Mouse (Mus musculus): ENCODE measurements around the gene Mrpl36. TPM values are rescaled to one million over a fixed set of nuclear protein-coding genes. Genes with fewer than 3 reads are reported as not detected.

Mrpl36 gene
- polyA plus RNA-seq, 1 experiment from 2014 or later: 78.8 TPM

DNA sequence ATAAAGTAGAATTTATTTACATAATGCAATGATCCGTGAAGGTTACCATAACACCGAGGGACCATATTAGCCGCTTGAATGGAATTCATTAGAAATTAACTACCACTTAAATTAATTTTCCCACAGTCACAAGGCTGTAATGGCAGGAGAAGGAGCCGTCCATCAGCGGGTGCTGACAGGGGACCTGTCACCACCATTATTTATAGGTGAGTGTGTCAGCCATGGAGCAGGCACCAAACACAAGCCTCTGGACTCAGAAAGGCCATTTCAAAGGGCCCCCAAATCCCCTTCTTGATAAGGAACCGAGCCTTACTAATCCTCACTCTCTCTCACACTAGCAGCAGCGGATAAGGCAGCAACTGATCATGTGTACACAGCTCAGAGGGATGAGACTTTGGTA is 8.4 kb downstream of the Mrpl36 start:
- H3K27me3 ChIP-seq (ENCODE audit: control insufficient read depth, insufficient read depth, low read length): no peaks in the 10 kb centered on the region
- no peak overlapping the region for H3K27ac ChIP-seq (ENCODE audit: low read depth, low read length)
- no peak overlapping the region; the same call in 1 of the 2 replicates for H3K9ac ChIP-seq (replicated peaks; ENCODE audit: low read depth, low read length)
- peaks cover 6% of the 10 kb centered on the region; the same call in 1 of the 2 replicates for H3K4me1 ChIP-seq (ENCODE audit: control insufficient read depth, insufficient read depth, low read length)
- no peak overlapping the region for H3K4me2 ChIP-seq (ENCODE audit: low read depth, low read length)
- H3K9me3 ChIP-seq (ENCODE audit: control insufficient read depth, low read length): no peaks in the 10 kb centered on the region
- WGBS: 23% methylated on average over 7 of the region's 7 CpGs
- H3K36me3 ChIP-seq (ENCODE audit: control insufficient read depth, insufficient read depth, low read length): no peaks in the 10 kb centered on the region
- H3K4me3 ChIP-seq (ENCODE audit: low read depth, low read length): no peak overlapping the region
- peak; percentile 64 for ATAC-seq (ENCODE audit: low read depth)

DNA sequence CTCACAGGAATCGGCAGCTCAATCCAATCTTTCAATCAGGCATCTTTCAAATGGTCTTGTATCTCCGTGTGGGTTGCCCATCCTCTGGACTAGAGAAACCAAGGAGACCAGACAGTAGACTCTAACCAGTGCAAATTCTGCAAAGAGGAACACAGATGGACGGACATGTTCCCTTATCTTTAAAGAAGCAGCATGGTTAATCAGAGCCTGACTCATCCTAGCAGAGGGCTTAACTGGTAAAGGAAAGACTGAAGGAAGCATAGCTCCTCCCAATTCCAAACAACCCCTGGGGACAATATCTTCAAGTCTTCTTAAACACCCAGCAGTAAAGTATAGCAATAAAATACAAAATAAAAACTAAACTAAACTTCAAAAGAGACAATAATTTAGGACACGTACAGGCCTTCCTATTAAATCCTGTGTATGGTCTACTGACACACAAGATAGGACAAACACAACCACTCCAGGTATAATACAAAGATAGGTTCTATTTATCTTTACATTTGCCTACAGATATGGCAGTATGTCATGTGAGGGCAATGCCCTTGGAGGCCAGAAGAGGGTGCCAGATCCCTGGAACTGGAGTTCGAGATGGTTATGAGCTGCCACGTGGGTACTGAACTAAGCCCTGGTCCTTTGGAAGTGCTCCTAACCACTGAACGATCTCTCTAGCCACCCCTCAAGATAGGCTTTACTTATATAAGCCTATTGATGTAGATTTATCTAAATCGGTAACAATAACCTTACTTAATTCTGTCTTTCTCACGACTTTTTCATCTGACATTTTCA is 17.0 kb downstream of the Mrpl36 start:
- H3K27ac ChIP-seq (ENCODE audit: low read depth, low read length): no peak overlapping the region
- WGBS: 80% methylated on average over 9 of the region's 9 CpGs
- no peaks in the 10 kb centered on the region for H3K36me3 ChIP-seq (ENCODE audit: control insufficient read depth, insufficient read depth, low read length)
- no peak overlapping the region for H3K9ac ChIP-seq (replicated peaks; ENCODE audit: low read depth, low read length)
- ATAC-seq (ENCODE audit: low read depth): no peak
- H3K27me3 ChIP-seq (ENCODE audit: control insufficient read depth, insufficient read depth, low read length): no peaks in the 10 kb centered on the region
- no peak overlapping the region for H3K4me2 ChIP-seq (ENCODE audit: low read depth, low read length)
- H3K4me1 ChIP-seq (ENCODE audit: control insufficient read depth, insufficient read depth, low read length): no peaks in the 10 kb centered on the region
- no peaks in the 10 kb centered on the region for H3K9me3 ChIP-seq (ENCODE audit: control insufficient read depth, low read length)
- H3K4me3 ChIP-seq (ENCODE audit: low read depth, low read length): no peak overlapping the region

DNA sequence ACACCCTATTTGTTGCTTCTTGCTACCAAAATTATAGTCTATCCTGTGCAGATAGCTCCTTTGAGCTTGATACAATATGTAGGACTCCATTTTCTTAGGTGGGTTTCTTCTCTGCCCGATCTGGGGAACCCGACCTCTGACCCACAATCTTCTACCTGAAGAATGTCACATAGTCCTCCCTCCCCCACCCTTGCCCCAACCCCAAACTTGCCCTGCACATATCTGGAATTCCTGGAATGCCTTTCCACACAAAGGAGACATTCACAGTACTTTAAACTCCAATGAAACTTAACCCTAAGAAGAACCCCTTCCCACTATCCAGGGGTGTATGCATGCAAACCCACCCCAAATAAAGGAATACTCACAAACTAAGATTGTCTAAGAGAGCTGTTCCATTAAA is 17.8 kb downstream of the Mrpl36 start:
- Histone ChIP-seq H3K36me3 (ENCODE audit: control insufficient read depth, insufficient read depth, low read length) (no peaks in the 10 kb centered on the region), H3K4me3 (ENCODE audit: low read depth, low read length) (no peak overlapping the region), H3K27ac (ENCODE audit: low read depth, low read length) (no peak overlapping the region), H3K4me1 (ENCODE audit: control insufficient read depth, insufficient read depth, low read length) (no peaks in the 10 kb centered on the region), H3K27me3 (ENCODE audit: control insufficient read depth, insufficient read depth, low read length) (no peaks in the 10 kb centered on the region), H3K4me2 (ENCODE audit: low read depth, low read length) (no peak overlapping the region), H3K9me3 (ENCODE audit: control insufficient read depth, low read length) (no peaks in the 10 kb centered on the region), H3K9ac (replicated peaks; ENCODE audit: low read depth, low read length) (no peak overlapping the region)
- 53% methylated on average over 2 of the region's 2 CpGs for WGBS
- no peak for ATAC-seq (ENCODE audit: low read depth)

DNA sequence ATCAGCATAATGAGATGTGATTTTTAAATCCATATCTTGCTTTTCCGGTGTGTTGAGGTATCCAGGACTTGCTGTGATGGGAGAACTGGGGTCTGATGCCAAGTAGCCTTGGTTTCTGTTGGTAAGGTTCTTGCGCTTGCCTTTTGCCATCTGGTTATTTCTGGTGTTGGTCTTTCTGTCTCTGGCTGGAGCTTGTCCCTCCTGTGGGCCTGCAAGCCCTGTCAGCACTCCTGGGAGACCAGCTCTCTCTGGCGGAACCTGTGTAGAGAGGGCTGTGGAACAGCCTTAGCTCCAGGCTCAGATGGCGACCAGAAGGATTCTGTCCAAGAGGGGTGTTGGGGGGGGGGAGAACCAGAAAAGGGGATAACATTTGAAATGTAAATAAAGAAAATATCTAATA is 18.4 kb downstream of the Mrpl36 start:
- 89% methylated on average over 4 of the region's 4 CpGs for WGBS
- Histone ChIP-seq H3K36me3 (ENCODE audit: control insufficient read depth, insufficient read depth, low read length) (no peaks in the 10 kb centered on the region), H3K4me1 (ENCODE audit: control insufficient read depth, insufficient read depth, low read length) (no peaks in the 10 kb centered on the region), H3K27me3 (ENCODE audit: control insufficient read depth, insufficient read depth, low read length) (no peaks in the 10 kb centered on the region), H3K27ac (ENCODE audit: low read depth, low read length) (no peak overlapping the region), H3K9ac (replicated peaks; ENCODE audit: low read depth, low read length) (no peak overlapping the region), H3K9me3 (ENCODE audit: control insufficient read depth, low read length) (no peaks in the 10 kb centered on the region), H3K4me2 (ENCODE audit: low read depth, low read length) (no peak overlapping the region), H3K4me3 (ENCODE audit: low read depth, low read length) (no peak overlapping the region)
- ATAC-seq (ENCODE audit: low read depth): no peak

DNA sequence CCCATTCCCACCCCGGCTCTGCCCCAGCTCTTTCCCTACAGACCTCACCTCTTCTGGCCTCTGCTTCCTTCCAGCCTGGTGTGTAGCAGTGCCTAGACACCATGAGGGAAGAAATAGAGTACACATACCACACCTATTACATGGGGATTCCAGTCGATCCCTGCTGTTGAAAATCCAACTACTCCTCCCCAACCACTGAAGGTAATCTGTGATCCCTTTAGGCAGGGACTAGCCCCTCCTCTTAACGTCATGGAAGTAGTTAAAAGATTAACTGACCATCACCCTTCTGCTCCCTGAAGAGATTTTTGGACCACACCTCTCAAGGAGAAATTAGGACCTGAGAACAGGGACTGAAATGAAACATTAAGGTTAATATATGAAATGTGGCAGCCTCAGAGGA is 18.9 kb downstream of the Mrpl36 start:
- 89% methylated on average over 3 of the region's 3 CpGs for WGBS

DNA sequence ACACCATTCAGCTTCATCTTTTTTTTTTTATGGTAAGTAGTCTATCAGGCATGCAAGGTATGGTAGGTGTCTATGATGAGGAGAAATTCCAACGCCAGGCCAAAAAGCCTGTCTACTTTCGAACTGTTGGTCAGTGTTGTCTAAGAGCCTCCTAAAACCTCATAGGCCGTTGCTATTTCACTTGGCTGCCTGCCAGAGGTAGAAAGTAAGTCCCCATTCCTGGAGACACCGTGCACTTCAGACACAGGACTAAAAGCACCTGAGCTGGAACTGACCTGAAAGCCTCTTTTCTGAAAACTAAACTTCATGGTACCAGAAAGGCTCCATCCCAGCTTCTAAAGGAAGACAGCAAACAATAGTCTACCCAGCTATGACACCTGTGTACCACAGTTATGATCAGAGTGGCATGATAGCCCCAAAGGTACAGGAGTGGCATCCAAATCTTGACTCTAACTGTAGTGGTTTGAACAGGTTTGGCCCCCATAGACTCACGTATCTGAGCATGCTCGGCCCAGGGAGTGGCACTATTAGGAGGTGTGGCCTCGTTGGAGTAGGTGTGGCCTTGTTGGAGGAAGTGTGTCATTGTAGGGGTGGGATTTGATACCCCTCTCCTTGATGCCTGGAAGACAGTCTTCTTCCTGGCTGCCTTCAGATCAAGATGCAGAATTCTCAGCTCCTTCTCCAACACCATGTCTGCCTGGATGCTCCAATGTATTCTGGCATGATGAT is 19.8 kb downstream of the Mrpl36 start:
- H3K36me3 ChIP-seq (ENCODE audit: control insufficient read depth, insufficient read depth, low read length): no peaks in the 10 kb centered on the region
- H3K9ac ChIP-seq (replicated peaks; ENCODE audit: low read depth, low read length): no peak overlapping the region
- 85% methylated on average over 7 of the region's 7 CpGs for WGBS
- H3K4me2 ChIP-seq (ENCODE audit: low read depth, low read length): no peak overlapping the region
- H3K9me3 ChIP-seq (ENCODE audit: control insufficient read depth, low read length): no peaks in the 10 kb centered on the region
- H3K27me3 ChIP-seq (ENCODE audit: control insufficient read depth, insufficient read depth, low read length): no peaks in the 10 kb centered on the region
- H3K27ac ChIP-seq (ENCODE audit: low read depth, low read length): no peak overlapping the region
- no peaks in the 10 kb centered on the region for H3K4me1 ChIP-seq (ENCODE audit: control insufficient read depth, insufficient read depth, low read length)
- H3K4me3 ChIP-seq (ENCODE audit: low read depth, low read length): no peak overlapping the region
- ATAC-seq (ENCODE audit: low read depth): no peak

More for the DNA sequence above, 18.9 kb downstream of the Mrpl36 start:
- H3K4me3 ChIP-seq (ENCODE audit: low read depth, low read length): no peak overlapping the region
- no peaks in the 10 kb centered on the region for H3K27me3 ChIP-seq (ENCODE audit: control insufficient read depth, insufficient read depth, low read length)
- no peaks in the 10 kb centered on the region for H3K9me3 ChIP-seq (ENCODE audit: control insufficient read depth, low read length)
- no peak overlapping the region for H3K4me2 ChIP-seq (ENCODE audit: low read depth, low read length)
- H3K36me3 ChIP-seq (ENCODE audit: control insufficient read depth, insufficient read depth, low read length): no peaks in the 10 kb centered on the region
- no peak for ATAC-seq (ENCODE audit: low read depth)
- no peak overlapping the region for H3K27ac ChIP-seq (ENCODE audit: low read depth, low read length)
- H3K4me1 ChIP-seq (ENCODE audit: control insufficient read depth, insufficient read depth, low read length): no peaks in the 10 kb centered on the region
- H3K9ac ChIP-seq (replicated peaks; ENCODE audit: low read depth, low read length): no peak overlapping the region

DNA sequence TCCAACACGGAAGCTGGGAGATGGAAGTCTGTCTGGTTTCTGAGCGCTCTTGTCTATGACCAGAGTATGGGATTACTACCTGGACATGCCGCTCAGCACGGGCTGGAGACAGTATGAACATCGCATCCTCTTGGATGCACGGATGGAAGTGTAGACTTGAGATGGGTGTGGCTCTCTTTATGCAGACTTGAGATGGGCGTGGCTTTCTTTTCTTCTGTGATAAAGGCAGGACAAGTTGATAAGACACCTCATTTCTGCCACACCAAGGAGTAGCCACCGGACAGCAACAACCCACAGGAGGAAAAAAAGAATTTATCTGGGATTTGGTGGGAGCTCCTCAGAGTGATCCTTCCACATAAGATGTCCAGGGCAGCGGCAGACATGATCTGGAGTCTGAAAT is 22.4 kb downstream of the Mrpl36 start:
- 91% methylated on average over 9 of the region's 9 CpGs for WGBS
- Histone ChIP-seq H3K4me3 (ENCODE audit: low read depth, low read length) (no peak overlapping the region), H3K9ac (replicated peaks; ENCODE audit: low read depth, low read length) (no peak overlapping the region), H3K36me3 (ENCODE audit: control insufficient read depth, insufficient read depth, low read length) (no peaks in the 10 kb centered on the region), H3K27me3 (ENCODE audit: control insufficient read depth, insufficient read depth, low read length) (no peaks in the 10 kb centered on the region), H3K4me2 (ENCODE audit: low read depth, low read length) (no peak overlapping the region), H3K9me3 (ENCODE audit: control insufficient read depth, low read length) (no peaks in the 10 kb centered on the region), H3K27ac (ENCODE audit: low read depth, low read length) (no peak overlapping the region), H3K4me1 (ENCODE audit: control insufficient read depth, insufficient read depth, low read length) (no peaks in the 10 kb centered on the region)
- no peak for ATAC-seq (ENCODE audit: low read depth)

DNA sequence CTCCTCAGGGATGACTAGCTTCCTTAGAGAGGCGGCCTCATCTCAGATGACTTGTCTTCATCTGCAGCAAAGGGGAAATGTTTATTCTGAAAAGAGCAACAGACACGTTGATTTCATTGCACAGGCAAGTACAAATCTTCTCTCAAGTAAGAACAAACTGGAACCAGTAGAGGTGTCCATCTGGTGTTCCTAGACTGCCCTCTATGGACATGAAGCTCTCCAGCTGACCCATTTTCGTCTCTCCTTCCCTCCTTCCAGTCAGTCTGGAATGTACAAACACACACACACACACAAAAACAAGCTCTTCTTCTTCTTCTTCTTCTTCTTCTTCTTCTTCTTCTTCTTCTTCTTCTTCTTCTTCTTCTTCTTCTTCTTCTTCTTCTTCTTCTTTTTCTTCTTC is 23.6 kb downstream of the Mrpl36 start:
- Histone ChIP-seq H3K4me2 (ENCODE audit: low read depth, low read length) (no peak overlapping the region), H3K9me3 (ENCODE audit: control insufficient read depth, low read length) (no peaks in the 10 kb centered on the region), H3K4me3 (ENCODE audit: low read depth, low read length) (no peak overlapping the region), H3K27ac (ENCODE audit: low read depth, low read length) (no peak overlapping the region), H3K4me1 (ENCODE audit: control insufficient read depth, insufficient read depth, low read length) (no peaks in the 10 kb centered on the region), H3K9ac (replicated peaks; ENCODE audit: low read depth, low read length) (no peak overlapping the region), H3K27me3 (ENCODE audit: control insufficient read depth, insufficient read depth, low read length) (no peaks in the 10 kb centered on the region), H3K36me3 (ENCODE audit: control insufficient read depth, insufficient read depth, low read length) (no peaks in the 10 kb centered on the region)
- no peak for ATAC-seq (ENCODE audit: low read depth)
- WGBS: 66% methylated on average over 3 of the region's 3 CpGs

DNA sequence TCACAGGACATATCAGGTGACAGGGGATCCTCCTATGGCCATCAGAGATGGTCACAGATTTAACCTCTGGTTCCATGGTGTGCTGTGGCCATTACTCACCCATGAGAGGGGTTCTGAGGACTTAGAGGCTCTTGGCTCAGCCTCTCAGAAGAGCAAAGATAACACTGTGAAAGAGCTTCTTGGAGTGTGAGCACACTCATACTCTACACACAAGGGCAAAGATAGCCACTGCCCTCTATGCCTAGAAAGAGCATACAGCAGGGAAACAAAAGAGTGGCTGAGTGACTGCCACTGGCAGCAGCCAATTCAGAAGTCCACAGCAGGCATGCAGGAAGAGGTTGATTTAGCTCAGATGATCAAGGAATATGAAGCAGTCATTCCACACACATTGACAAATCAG is 24.2 kb downstream of the Mrpl36 start:
- Histone ChIP-seq H3K36me3 (ENCODE audit: control insufficient read depth, insufficient read depth, low read length) (no peaks in the 10 kb centered on the region), H3K27me3 (ENCODE audit: control insufficient read depth, insufficient read depth, low read length) (no peaks in the 10 kb centered on the region), H3K9me3 (ENCODE audit: control insufficient read depth, low read length) (no peaks in the 10 kb centered on the region), H3K27ac (ENCODE audit: low read depth, low read length) (no peak overlapping the region), H3K4me2 (ENCODE audit: low read depth, low read length) (no peak overlapping the region), H3K4me1 (ENCODE audit: control insufficient read depth, insufficient read depth, low read length) (no peaks in the 10 kb centered on the region), H3K4me3 (ENCODE audit: low read depth, low read length) (no peak overlapping the region), H3K9ac (replicated peaks; ENCODE audit: low read depth, low read length) (no peak overlapping the region)
- no peak for ATAC-seq (ENCODE audit: low read depth)

Data from neural tube, embryonic 14.5 days (tissue).